Mouse (Mus musculus): ENCODE measurements around the gene Mpst.

The Mpst gene

GRCm38 (mm10) chr15:78403896-78404295, 2.3 kb upstream of the Mpst start:
- peak in 1 of 2 experiments; percentile 73 for DNase-seq (ENCODE audit: low spot score in 2 of 2)

- DNase-seq (ENCODE audit: low spot score in 2 of 2) = no peak
These were observed 1.1 kb upstream of the Mpst start for GRCm38 (mm10) chr15:78405098-78405497.

GRCm38 (mm10) chr15:78405517-78406211, 552 bp upstream of the Mpst start, which contains the start of gene Tst:
Tst (minus strand) TSS chr15:78405907.
- peak; percentile 84 to 90 for DNase-seq (ENCODE audit: low spot score in 2 of 2)

GRCm38 (mm10) chr15:78409570-78410052, 3.4 kb downstream of the Mpst start:
- DNase-seq (ENCODE audit: low spot score in 2 of 2) = no peak

- no peak for DNase-seq (ENCODE audit: low spot score in 2 of 2)
These were observed 7.0 kb downstream of the Mpst start for GRCm38 (mm10) chr15:78413083-78413718.

GRCm38 (mm10) chr15:78413719-78414117, 7.5 kb downstream of the Mpst start:
- no peak for DNase-seq (ENCODE audit: low spot score in 2 of 2)

- no peak for DNase-seq (ENCODE audit: low spot score in 2 of 2)
These were observed 7.9 kb downstream of the Mpst start for GRCm38 (mm10) chr15:78414157-78414556.

- peak in 1 of 2 experiments; percentile 63 for DNase-seq (ENCODE audit: low spot score in 2 of 2)
These were observed 10.7 kb downstream of the Mpst start for GRCm38 (mm10) chr15:78416937-78417336.

GRCm38 (mm10) chr15:78420395-78420794, 14.2 kb downstream of the Mpst start:
- no peak for DNase-seq (ENCODE audit: low spot score in 2 of 2)

- DNase-seq (ENCODE audit: low spot score in 2 of 2) = peak; percentile 75 to 85
These were observed 16.1 kb downstream of the Mpst start for GRCm38 (mm10) chr15:78422046-78422956.

- DNase-seq (ENCODE audit: low spot score in 2 of 2) = no peak
These were observed 18.3 kb downstream of the Mpst start for GRCm38 (mm10) chr15:78424507-78424906.

- DNase-seq (ENCODE audit: low spot score in 2 of 2) = no peak
These were observed 19.0 kb downstream of the Mpst start for GRCm38 (mm10) chr15:78425230-78425629.

- peak; percentile 52 to 76 for DNase-seq (ENCODE audit: low spot score in 2 of 2)
These were observed 22.3 kb downstream of the Mpst start, which contains the start of gene Kctd17 for GRCm38 (mm10) chr15:78428391-78429138. Kctd17 (plus strand) TSS chr15:78428564.

GRCm38 (mm10) chr15:78429139-78429459, 22.9 kb downstream of the Mpst start:
- DNase-seq (ENCODE audit: low spot score in 2 of 2) = no peak

GRCm38 (mm10) chr15:78429871-78430622, 23.8 kb downstream of the Mpst start:
- DNase-seq (ENCODE audit: low spot score in 2 of 2) = no peak

GRCm38 (mm10) chr15:78430874-78431273, 24.7 kb downstream of the Mpst start:
- DNase-seq (ENCODE audit: low spot score in 2 of 2) = no peak

GRCm38 (mm10) chr15:78431541-78432121, 25.4 kb downstream of the Mpst start:
- no peak for DNase-seq (ENCODE audit: low spot score in 2 of 2)

GRCm38 (mm10) chr15:78434896-78435520, 28.8 kb downstream of the Mpst start:
- no peak for DNase-seq (ENCODE audit: low spot score in 2 of 2)

GRCm38 (mm10) chr15:78435681-78436080, 29.5 kb downstream of the Mpst start:
- DNase-seq (ENCODE audit: low spot score in 2 of 2) = no peak

Data from urinary bladder, postnatal 36 days (tissue).